Mouse (Mus musculus) CH12.LX (cell line): ENCODE results near the gene Maco1. TPM values are rescaled to one million over a fixed set of nuclear protein-coding genes. Genes with fewer than 3 reads are reported as not detected.

Source experiments
- DNase-seq: peaks from one replicate; pipeline ENCODE4 v3.0.0-alpha.2; 2013; ENCODE audit errors: extremely low read depth
- H3K27ac ChIP-seq: 2 replicates; pipeline ENCODE4 v1.5.1; 2012; ENCODE audit warnings: low read depth, mild to moderate bottlenecking, control low read depth, moderate library complexity; ENCODE audit not compliant: insufficient read depth
- H3K27me3 ChIP-seq: replicated peaks from 2 replicates; pipeline ENCODE3; 2012; ENCODE audit warnings: inconsistent platforms
- H3K36me3 ChIP-seq, 2 experiments: replicated peaks in 1 of 2; 2 replicates each; pipeline versions ENCODE3 to v1.6.1; 2012; ENCODE audit warnings: inconsistent platforms in 1 of 2, low read length in 1 of 2, mild to moderate bottlenecking in 1 of 2, mixed read lengths in 1 of 2, moderate library complexity in 1 of 2; ENCODE audit not compliant: control insufficient read depth in 1 of 2, insufficient read depth in 1 of 2
- H3K4me1 ChIP-seq, 2 experiments: 2 replicates each; pipeline ENCODE4 v1.6.1; 2012; ENCODE audit warnings: inconsistent platforms in 1 of 2, moderate library complexity in 1 of 2; ENCODE audit not compliant: insufficient read depth in 2 of 2, control insufficient read depth in 1 of 2
- H3K4me2 ChIP-seq: 2 replicates; pipeline ENCODE4 v1.6.1; 2012; ENCODE audit warnings: low read depth, mild to moderate bottlenecking, control low read depth; ENCODE audit not compliant: poor library complexity, insufficient read depth, severe bottlenecking
- H3K4me3 ChIP-seq, 3 experiments: fragments of 150-350 bp in 1 of 3; sonication (generic) in 1 of 3; replicated peaks in 1 of 3; 2 replicates each; pipeline versions ENCODE3 to v1.5.1; 2011 to 2012; ENCODE audit warnings: low read depth in 2 of 3, low read length in 2 of 3, mild to moderate bottlenecking in 2 of 3, moderate library complexity in 2 of 3, control low read depth in 1 of 3, improper control_type of control experiment in 1 of 3, inconsistent platforms in 1 of 3, mixed read lengths in 1 of 3; ENCODE audit not compliant: poor library complexity in 1 of 3
- H3K79me2 ChIP-seq: replicated peaks from 2 replicates; pipeline ENCODE4 v1.6.1; 2012; ENCODE audit warnings: mild to moderate bottlenecking, moderate library complexity; ENCODE audit not compliant: control insufficient read depth, poor library complexity, insufficient read depth, severe bottlenecking; ENCODE audit errors: extremely low read depth
- H3K9ac ChIP-seq: 2 replicates; pipeline ENCODE4 v1.6.1; 2012; ENCODE audit warnings: low read depth, mild to moderate bottlenecking, control low read depth, moderate library complexity; ENCODE audit not compliant: insufficient read depth
- H3K9me3 ChIP-seq: replicated peaks from 2 replicates; pipeline ENCODE3; 2012; ENCODE audit warnings: low read length, inconsistent platforms, mixed read lengths
- CHD1 ChIP-seq: IDR thresholded peaks from 2 replicates; pipeline ENCODE4 v1.6.1; 2012; ENCODE audit warnings: low read depth, low read length, improper control_type of control experiment, inconsistent platforms
- CTCF ChIP-seq, 2 experiments: IDR thresholded peaks in 1 of 2; conservative IDR thresholded peaks in 1 of 2; 2 replicates each; pipeline ENCODE4 v1.5.1; 2011 to 2012; ENCODE audit warnings: low read depth in 2 of 2, low read length in 2 of 2, improper control_type of control experiment in 1 of 2, inconsistent platforms in 1 of 2, mild to moderate bottlenecking in 1 of 2, moderate library complexity in 1 of 2
- E2F4 ChIP-seq: IDR thresholded peaks from 2 replicates; pipeline ENCODE4 v1.6.1; 2011; ENCODE audit warnings: low read depth, low read length, improper control_type of control experiment; ENCODE audit not compliant: insufficient replicate concordance
- ETS1 ChIP-seq: conservative IDR thresholded peaks from 2 replicates; pipeline ENCODE4 v1.6.1; 2012; ENCODE audit warnings: low read depth, mild to moderate bottlenecking, inconsistent platforms, low read length, improper control_type of control experiment, moderate library complexity
- GABPA ChIP-seq: IDR thresholded peaks from 2 replicates; pipeline ENCODE4 v1.6.1; 2012; ENCODE audit warnings: low read depth, low read length, improper control_type of control experiment, inconsistent platforms; ENCODE audit not compliant: insufficient replicate concordance
- JUN ChIP-seq: IDR thresholded peaks from 2 replicates; pipeline ENCODE4 v1.6.1; 2011; ENCODE audit warnings: low read depth, mild to moderate bottlenecking, low read length, improper control_type of control experiment, moderate library complexity; ENCODE audit not compliant: insufficient read depth
- JUND ChIP-seq: conservative IDR thresholded peaks from 2 replicates; pipeline ENCODE4 v1.6.1; 2011; ENCODE audit warnings: low read depth, low read length, improper control_type of control experiment
- KAT2A ChIP-seq: IDR thresholded peaks from 2 replicates; pipeline ENCODE4 v1.6.1; 2012; ENCODE audit warnings: low read length, improper control_type of control experiment, inconsistent platforms; ENCODE audit not compliant: insufficient replicate concordance
- MAFK ChIP-seq: IDR thresholded peaks from 2 replicates; pipeline ENCODE4 v1.6.1; 2011; ENCODE audit warnings: low read length, improper control_type of control experiment; ENCODE audit not compliant: insufficient replicate concordance
- MAZ ChIP-seq: IDR thresholded peaks from 2 replicates; pipeline ENCODE4 v1.6.1; 2012; ENCODE audit warnings: low read depth, mild to moderate bottlenecking, inconsistent platforms, low read length, improper control_type of control experiment, moderate library complexity
- MYC ChIP-seq: IDR thresholded peaks from 2 replicates; pipeline ENCODE4 v1.6.1; 2011; ENCODE audit warnings: low read depth, mild to moderate bottlenecking, improper control_type of control experiment, low read length
- NRF1 ChIP-seq: IDR thresholded peaks from 2 replicates; pipeline ENCODE4 v1.6.1; 2014; ENCODE audit warnings: low read depth, mild to moderate bottlenecking, inconsistent platforms, low read length, improper control_type of control experiment, moderate library complexity
- PAX5 ChIP-seq: IDR thresholded peaks from 2 replicates; pipeline ENCODE4 v1.6.1; 2012; ENCODE audit warnings: low read length, inconsistent platforms, mixed read lengths
- POLR2AphosphoS2 ChIP-seq: IDR thresholded peaks from 2 replicates; pipeline ENCODE4 v1.6.1; 2011; ENCODE audit warnings: low read depth, low read length, improper control_type of control experiment
- RAD21 ChIP-seq: IDR thresholded peaks from 2 replicates; pipeline ENCODE4 v1.6.1; 2011; ENCODE audit warnings: low read depth, mild to moderate bottlenecking, low read length, improper control_type of control experiment, moderate library complexity
- RCOR1 ChIP-seq: conservative IDR thresholded peaks from 2 replicates; pipeline ENCODE4 v1.6.1; 2012; ENCODE audit warnings: low read depth, mild to moderate bottlenecking, inconsistent platforms, low read length, improper control_type of control experiment
- SIN3A ChIP-seq: IDR thresholded peaks from 2 replicates; pipeline ENCODE4 v1.6.1; 2012; ENCODE audit warnings: low read length, improper control_type of control experiment, inconsistent platforms
- SMC3 ChIP-seq: IDR thresholded peaks from 2 replicates; pipeline ENCODE4 v1.6.1; 2011; ENCODE audit warnings: low read depth, low read length, improper control_type of control experiment
- TBP ChIP-seq: conservative IDR thresholded peaks from 2 replicates; pipeline ENCODE4 v1.6.1; 2011; ENCODE audit warnings: low read depth, low read length, improper control_type of control experiment
- TCF12 ChIP-seq: IDR thresholded peaks from 2 replicates; pipeline ENCODE4 v1.6.1; 2014; ENCODE audit warnings: low read depth, mild to moderate bottlenecking, inconsistent platforms, low read length, improper control_type of control experiment
- UBTF ChIP-seq: IDR thresholded peaks from 2 replicates; pipeline ENCODE4 v1.6.1; 2012; ENCODE audit warnings: low read depth, mild to moderate bottlenecking, inconsistent platforms, low read length, improper control_type of control experiment, moderate library complexity
- USF1 ChIP-seq: IDR thresholded peaks from 2 replicates; pipeline ENCODE4 v1.6.1; 2014; ENCODE audit warnings: low read depth, mild to moderate bottlenecking, inconsistent platforms, low read length, improper control_type of control experiment
- USF2 ChIP-seq: conservative IDR thresholded peaks from 2 replicates; pipeline ENCODE4 v1.6.1; 2011; ENCODE audit warnings: low read depth, low read length, improper control_type of control experiment
- ZMIZ1 ChIP-seq: IDR thresholded peaks from 2 replicates; pipeline ENCODE4 v1.6.1; 2012; ENCODE audit warnings: low read depth, mild to moderate bottlenecking, inconsistent platforms, low read length, improper control_type of control experiment
- ZNF384 ChIP-seq: IDR thresholded peaks from 2 replicates; pipeline ENCODE4 v1.6.1; 2012; ENCODE audit warnings: low read depth, low read length, improper control_type of control experiment, inconsistent platforms
- dilution Hi-C: fragments of 300-500 bp; cut with MboI; formaldehyde crosslinking; loops from 2 replicates; pipeline ENCODE4 v1.14.3; 2020; ENCODE audit warnings: low sequenced_read_pairs; ENCODE audit not compliant: extremely low pct_unique_long_range_greater_than_20kb, extremely low pct_ligation_motif_present
- in situ Hi-C: fragments of 300-500 bp; cut with MboI; formaldehyde crosslinking; loops from 3 replicates; pipeline ENCODE4 v1.14.3; 2019; ENCODE audit warnings: low sequenced_read_pairs, low pct_ligation_motif_present, low pct_unique_long_range_greater_than_20kb, mixed read lengths
- polyA plus RNA-seq: library from polyadenylated mRNA; unstranded; fragments of >175 nt; gene quantifications from 2 replicates; pipeline ENCODE4 v1.2.1, GENCODE M21; 2012; ENCODE audit warnings: low read depth; ENCODE audit not compliant: insufficient read length
- total RNA-seq, 2 experiments: library from RNA; depleted of rRNA; stranded (reverse); fragments of 300-350 nt in 1 of 2; fragments of >200 nt in 1 of 2; gene quantifications; 2 replicates each; pipeline ENCODE4 v1.2.3; 2012 to 2014

Maco1 gene
- total and polyA plus RNA-seq, 3 experiments, result 15.8 to 19.8 (median 17.3) TPM

GRCm38 (mm10) chr4:134871477-134871876 lies 18.3 kb upstream of the Maco1 start:
- H3K9ac ChIP-seq, result no peak overlapping the region
- H3K79me2 ChIP-seq, result no peaks in the 10 kb centered on the region
- no peaks in the 10 kb centered on the region for H3K9me3 ChIP-seq
- no peak overlapping the region for H3K27ac ChIP-seq
- H3K27me3 ChIP-seq, result peaks cover 12% of the 10 kb centered on the region
- in situ Hi-C loops (loop anchor here (10.0 kb wide), 1 partner anchor 67 kb away; no protein-coding TSS in a partner anchor), dilution Hi-C loops (no loop called here)
- no peak for DNase-seq
- no peak overlapping the region for H3K4me3 ChIP-seq
- no peak overlapping the region for H3K4me2 ChIP-seq
- no peaks in the 10 kb centered on the region for H3K36me3 ChIP-seq
- peaks cover 0 to 18% of the 10 kb centered on the region in 2 experiments; a peak in 2 of 4 replicates for H3K4me1 ChIP-seq
- no peak for TF ChIP-seq MAZ
- no peak for TF ChIP-seq TCF12
- no peak for TF ChIP-seq MAFK
- no peak for TF ChIP-seq USF2
- TF ChIP-seq ZNF384, result no peak
- TF ChIP-seq USF1, result no peak
- TF ChIP-seq TBP, result no peak
- TF ChIP-seq KAT2A, result no peak
- no peak for TF ChIP-seq E2F4
- no peak for TF ChIP-seq SIN3A
- TF ChIP-seq JUN, result no peak
- no peak for TF ChIP-seq CHD1
- TF ChIP-seq ZMIZ1, result no peak
- TF ChIP-seq NRF1, result no peak
- no peak for TF ChIP-seq CTCF (conservative IDR thresholded peaks at IDR 0.05 in 1 of 2, IDR thresholded peaks at IDR 0.05 in 1 of 2; ENCODE audit: low read depth in 2 of 2, low read length in 2 of 2)
- TF ChIP-seq POLR2AphosphoS2, result no peak
- TF ChIP-seq ETS1, result no peak
- no peak for TF ChIP-seq UBTF
- TF ChIP-seq SMC3, result no peak

- dilution Hi-C loops, result no loop called here
- Histone ChIP-seq H3K4me2 (no peak overlapping the region), H3K36me3 (no peaks in the 10 kb centered on the region), H3K4me1 (peaks cover 0 to 18% of the 10 kb centered on the region in 2 experiments; a peak in 2 of 4 replicates), H3K27me3 (peaks cover 23% of the 10 kb centered on the region), H3K27ac (no peak overlapping the region), H3K79me2 (no peaks in the 10 kb centered on the region), H3K9ac (no peak overlapping the region), H3K9me3 (no peaks in the 10 kb centered on the region), H3K4me3 (no peak overlapping the region)
- DNase-seq, result no peak
- no peak for TF ChIP-seq SIN3A
- no peak for TF ChIP-seq TCF12
- TF ChIP-seq RCOR1, result no peak
- TF ChIP-seq GABPA, result no peak
- no peak for TF ChIP-seq JUND
- TF ChIP-seq MYC, result no peak
- no peak for TF ChIP-seq RAD21
- TF ChIP-seq MAZ, result no peak
- no peak for TF ChIP-seq USF1
- TF ChIP-seq ZMIZ1, result no peak
- TF ChIP-seq USF2, result no peak
- no peak for TF ChIP-seq POLR2AphosphoS2
- TF ChIP-seq PAX5, result no peak
- in situ Hi-C loops, result loop anchor here (10.0 kb wide), 1 partner anchor 65 kb away; no protein-coding TSS in a partner anchor
Measured at GRCm38 (mm10) chr4:134869815-134870375, 16.8 kb upstream of the Maco1 start.
